Mouse (Mus musculus) ovary, adult 18-20 months (tissue): ENCODE data around the gene Twnk.

Experiments
- DNase-seq: peaks from one replicate; pipeline ENCODE4 v3.0.0; 2022; ENCODE audit warnings: low spot score, mixed read lengths

Twnk gene

DNA sequence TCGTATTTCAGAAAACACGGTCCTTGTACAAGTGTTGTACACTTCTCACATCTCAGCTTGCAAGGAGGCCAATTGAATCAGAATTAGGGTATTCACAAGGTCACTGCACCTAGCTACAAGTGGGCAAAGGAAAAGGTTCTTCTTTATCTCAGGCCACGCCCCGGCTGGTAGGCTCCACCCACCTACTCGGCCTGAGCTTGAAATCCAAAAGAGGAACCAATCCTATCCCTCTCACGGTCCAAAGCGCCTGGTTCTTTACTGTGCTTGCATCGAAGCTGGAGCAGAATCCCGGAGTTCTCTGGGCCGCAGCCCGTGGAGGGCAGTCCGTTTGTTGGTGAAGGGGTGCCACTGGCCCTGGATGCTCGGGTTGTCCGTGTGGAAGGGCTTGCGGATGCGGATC is at the start of gene Twnk:
Twnk (plus strand) TSS at position 220 of the 400 bp plus-strand sequence.
- no peak for DNase-seq

DNA sequence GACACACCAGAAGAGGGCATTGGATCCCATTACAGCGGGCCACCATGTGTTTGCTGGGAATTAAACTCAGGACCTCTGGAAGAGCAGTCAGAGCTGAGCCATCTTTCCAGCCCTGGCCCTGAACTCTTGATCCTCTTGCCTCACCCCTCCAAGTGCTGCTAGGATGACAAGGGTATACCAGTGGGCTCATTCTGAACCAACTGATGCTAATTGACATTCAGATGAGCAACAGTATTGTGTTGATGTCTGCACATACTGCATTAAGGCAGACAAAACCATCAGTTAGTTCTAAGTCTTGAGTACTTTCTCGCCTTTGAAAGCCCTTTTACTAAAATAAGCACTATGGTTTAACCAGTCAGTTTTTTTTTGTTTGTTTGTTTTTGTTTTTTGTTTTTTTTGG is 45.8 kb upstream of the Twnk start:
- DNase-seq: no peak

DNA sequence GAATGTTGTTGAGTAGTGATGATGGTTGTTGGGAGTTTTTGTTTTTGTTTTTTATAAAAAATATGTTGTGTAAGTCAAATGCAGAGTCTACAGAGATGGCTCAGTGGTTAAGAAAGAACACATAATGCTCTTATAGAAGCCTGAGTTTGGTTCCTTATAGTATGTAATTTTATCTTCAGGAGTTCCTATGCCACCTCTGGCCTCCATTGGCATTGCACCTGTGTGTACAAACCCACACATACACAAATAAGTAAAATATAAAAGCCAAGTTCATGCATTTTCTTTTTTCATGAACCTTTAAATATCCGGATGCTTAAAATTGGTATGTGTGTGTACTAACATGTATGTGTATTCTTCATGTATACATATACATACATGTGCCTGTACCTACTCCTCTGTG is 39.5 kb upstream of the Twnk start:
- no peak for DNase-seq

DNA sequence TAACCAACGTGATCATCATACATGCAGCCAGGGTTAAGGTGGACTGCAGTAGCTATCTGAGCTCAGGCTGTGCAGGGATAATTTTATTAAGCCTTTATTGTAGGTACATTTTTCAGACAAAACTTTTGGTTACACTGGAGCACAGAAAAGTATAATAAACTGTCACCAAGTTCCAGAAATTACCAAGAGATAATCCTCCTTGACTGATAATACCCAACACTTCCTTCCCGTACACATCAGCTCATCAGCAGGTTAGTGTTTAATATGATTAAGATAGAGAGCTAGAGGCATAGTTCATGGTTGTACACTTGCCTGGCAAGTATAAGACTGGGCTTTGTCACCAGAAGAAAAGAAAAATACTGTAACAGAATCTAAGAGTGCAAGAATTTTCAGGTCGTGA is 37.1 kb upstream of the Twnk start:
- no peak for DNase-seq

DNA sequence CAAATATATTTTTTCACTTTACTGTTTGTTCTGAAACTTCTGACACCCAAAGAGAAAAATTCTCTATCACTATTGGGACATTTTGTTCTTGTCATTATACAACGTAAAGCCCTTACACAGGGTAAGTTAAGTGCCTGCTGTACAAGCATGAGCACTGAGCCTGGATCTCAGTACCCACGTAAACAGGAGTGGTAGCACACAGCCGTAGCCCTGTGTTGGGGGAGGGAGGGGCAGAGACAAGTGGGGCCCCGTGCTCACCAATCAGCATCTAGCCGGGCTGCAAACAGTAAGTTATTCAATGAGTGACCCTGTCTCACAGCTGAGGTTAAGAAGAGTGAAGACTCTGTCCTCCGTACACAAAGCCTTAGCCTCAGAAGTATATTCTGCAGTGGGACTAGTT is 28.8 kb upstream of the Twnk start:
- DNase-seq: no peak

DNA sequence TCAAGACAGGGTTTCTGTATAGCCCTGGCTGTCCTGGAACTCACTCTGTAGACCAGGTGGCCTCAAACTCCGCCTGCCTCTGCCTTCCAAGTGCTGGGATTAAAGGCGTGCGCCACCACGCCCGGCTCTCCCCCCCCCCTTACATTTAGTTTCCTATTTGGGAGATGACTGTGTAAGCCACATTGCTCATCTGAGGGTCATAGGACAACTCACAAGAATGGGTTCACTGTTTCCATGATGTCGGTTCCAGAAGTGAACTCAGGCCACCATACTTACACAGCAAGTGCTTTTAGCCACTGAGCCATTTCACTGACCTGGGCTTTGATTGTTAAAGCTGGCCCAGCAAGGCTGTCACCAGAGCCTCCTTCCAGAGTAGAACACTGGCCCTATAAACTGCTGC is 28.3 kb upstream of the Twnk start:
- no peak for DNase-seq

DNA sequence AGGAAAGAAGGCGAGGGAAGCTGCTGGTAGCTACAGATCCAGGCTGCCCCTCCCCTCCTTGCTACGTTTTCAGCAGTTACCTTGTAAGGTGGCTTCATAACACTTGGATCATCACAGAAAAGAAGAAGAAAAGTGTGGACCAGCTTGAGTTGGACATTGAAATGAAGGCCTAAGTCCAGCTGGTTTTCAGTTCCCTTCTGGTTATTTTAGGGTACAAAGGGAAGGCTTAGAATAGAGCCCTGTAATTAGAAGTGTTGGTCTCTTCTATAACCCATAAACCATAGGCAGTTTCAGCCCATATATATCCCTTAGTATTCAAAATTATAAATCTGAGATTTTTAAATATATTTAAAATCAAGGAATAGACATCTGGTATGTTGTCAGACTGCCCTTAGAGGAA is 24.7 kb upstream of the Twnk start:
- no peak for DNase-seq

DNA sequence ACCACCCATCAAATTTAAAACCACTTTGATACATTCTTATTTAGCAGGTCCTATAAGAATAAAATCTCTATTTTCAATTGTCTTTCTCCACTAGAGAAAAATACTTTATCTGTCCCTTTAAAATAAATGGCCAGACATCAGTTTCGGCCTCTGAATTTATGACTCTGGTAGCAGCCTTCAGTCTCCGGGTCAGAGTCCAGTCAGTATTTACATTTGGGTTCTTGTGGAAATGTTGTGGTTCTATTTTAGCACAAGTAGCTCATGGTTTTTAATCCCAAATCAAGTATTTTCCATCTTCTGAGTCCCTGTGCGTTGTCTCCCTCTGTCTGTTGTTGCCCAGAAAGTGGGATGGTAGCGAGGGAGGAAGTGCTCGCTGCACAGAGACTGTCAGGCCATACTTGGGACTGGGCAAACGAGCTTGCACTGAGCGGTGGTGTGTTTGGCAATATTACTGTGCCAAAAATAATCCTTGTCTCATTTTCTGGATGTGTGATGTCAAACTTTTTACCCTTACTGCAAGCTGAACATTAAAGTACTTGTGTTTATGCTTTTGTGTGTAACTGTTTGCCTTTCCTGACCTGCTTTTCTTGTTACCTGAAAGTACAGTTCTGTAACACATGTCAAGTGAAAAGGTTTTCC is 22.9 kb upstream of the Twnk start:
- DNase-seq: no peak

DNA sequence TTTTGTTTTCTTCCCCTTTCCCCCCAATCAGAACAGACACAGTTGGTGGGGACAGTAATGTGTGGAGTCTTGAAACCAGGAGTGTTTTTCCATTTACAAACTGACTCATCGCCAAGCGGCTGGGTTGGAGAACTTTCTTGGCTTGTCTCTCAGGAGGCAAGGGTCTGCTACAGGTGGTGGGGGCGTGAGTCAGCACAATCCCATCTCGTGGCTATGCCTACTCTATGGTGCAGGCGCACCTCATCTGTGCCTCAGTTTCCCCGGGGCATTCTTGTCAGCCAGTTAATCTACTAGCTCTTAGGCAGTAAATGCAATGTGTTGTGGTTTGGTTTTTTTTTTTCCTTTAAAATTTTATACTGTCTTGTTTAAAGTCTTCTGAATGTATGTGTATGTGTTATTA is 22.1 kb upstream of the Twnk start:
- no peak for DNase-seq

DNA sequence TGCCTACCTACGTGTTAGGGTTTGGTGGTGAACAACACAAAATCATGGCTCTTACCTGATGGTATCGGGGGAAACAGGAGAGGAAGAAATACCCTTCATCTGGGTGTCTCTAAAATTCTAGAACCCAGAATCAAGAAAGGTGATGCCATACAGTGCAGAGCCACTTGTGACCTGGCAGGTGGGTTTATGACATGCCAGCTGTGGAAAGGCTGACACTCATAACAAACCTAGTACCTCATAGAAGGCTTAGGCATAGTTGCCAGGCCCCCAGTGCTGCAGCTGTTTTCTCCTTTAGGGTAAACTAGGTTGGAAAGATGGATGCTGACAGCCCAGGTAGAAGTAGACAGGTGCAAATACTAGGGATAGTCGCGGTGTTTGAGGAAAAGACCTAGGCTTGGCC is 21.0 kb upstream of the Twnk start:
- DNase-seq: no peak

DNA sequence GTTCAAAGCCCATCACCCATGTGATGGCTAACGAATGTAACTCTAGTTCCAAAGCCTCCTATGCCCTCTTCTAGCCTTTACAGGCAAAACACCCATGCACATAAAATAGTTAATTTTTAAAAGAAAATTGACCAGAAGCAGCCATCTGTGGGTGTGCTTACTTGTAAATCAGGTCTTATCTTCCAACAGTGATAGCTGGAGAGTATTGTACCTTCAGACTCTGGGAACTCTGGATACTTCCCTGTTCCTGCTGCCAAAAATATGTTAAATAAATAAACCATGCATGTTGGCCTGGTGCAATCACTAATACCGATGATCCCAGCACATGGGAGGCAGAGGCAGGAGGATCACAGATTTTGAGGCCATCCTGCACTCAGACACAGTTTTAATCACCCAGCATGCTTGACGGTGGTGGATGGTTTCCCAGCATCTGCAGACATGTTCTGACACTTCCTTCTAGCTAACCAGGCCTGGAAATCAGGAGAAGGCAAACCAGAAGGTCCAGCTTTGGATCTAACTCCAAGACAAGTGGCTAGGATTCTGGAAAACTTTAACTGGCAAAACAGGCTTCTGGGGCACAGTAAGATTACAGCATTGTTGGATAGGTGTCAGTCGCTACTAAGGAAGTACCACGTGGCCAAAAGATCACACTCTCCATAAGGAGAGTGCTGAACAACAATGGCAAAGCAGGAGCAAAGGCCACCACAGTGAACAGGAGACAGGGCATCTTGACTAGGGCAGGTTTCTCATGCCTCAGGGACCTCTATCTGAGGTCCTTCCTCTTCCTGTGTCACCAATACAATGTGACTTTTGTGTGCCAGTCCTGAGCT is 20.1 kb upstream of the Twnk start:
- no peak for DNase-seq

DNA sequence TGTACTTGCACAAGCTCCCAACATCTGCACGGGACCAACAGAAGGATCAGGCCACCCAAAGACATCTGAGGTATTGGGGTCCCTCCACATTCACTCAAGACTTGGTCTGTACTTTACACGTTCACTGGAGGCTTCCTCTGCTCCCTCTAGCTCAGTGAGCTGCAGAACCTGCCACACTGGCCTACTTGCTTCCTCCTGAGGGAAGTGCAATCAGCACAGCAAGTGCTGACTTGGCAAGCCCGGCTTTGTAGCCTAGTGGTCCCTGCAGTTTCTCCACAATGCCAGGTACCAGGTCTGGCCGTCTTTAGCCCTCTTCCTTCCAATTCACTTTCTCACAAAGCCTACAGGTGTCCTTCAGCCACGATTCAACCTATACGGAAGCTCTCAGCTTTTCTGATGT is 18.5 kb upstream of the Twnk start:
- DNase-seq: no peak

DNA sequence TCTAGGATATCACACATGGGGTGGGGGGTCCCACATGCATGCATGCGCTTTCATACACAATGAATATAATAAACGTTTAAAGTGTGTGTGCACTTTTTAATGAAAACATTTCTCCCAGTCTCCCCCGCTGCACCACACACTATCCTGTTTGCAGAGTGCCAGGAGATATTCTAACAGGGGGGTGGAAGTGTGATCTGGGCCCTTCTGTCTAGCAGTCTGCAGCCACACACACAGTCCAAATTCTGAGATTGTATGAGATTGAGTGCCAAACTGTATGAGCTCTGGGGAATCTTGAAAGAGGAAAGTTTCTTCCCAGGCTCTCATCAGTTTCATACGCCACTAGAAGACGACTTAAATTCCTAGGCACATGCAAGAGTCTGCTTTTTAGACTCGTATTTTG is 17.6 kb upstream of the Twnk start:
- no peak for DNase-seq

DNA sequence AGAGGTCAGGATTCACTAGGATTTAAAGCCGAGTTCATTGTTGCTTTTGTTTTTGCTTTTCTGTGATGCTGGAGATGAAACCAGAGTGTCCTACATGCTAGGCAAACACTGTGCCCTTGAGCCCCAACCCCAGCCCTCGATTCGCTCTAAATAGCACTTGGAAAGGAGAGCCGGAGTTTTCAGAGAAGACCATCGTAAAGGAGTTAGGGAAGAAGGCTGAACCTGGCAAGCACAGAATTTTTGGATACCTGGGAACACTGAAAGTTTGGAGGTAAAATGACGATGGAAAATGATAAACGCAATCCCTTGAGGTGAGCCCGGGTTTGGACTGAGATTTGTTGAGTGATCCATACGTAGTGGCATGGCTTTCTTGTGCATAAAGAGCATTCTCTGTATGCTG is 17.1 kb upstream of the Twnk start:
- DNase-seq: no peak

DNA sequence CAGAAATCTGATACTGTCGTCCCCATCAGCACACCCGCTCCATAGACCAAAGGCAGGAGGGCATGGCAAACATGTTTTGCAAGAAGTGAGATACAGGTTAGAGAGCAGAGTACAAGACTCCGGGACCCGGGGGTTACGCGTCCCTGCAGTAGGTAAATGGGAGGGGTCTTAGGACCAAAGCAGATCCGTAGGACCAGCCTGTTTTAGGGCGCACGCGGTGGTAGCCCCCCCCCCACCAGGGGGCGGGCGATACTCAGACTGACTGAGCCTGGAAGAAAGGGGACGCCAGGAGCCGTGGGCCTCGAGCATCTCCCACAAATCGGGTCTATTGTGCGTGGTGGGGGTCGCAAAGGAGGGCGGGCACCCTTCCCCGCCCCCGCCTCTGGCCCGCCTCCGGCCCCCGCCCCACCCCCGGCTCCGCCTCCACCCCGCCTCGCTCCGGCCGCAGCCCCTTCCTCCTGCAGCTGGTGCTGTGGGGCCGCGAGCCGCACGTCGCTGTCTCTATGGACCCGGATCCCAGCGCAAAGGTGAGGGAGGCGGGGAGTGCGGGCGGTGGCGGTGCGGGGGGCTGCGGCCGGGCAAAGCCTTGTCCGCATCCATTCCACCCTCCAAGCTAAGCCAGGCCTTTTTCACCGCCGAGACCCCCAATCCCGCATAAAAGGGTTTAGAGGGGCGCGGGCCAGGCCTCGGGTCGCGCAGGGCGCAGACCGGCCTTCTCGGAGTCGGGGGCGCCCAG is 16.5 kb upstream of the Twnk start, which contains the start of gene Sema4g:
Sema4g (plus strand) TSS at position 271 of the 736 bp plus-strand sequence.
- no peak for DNase-seq

DNA sequence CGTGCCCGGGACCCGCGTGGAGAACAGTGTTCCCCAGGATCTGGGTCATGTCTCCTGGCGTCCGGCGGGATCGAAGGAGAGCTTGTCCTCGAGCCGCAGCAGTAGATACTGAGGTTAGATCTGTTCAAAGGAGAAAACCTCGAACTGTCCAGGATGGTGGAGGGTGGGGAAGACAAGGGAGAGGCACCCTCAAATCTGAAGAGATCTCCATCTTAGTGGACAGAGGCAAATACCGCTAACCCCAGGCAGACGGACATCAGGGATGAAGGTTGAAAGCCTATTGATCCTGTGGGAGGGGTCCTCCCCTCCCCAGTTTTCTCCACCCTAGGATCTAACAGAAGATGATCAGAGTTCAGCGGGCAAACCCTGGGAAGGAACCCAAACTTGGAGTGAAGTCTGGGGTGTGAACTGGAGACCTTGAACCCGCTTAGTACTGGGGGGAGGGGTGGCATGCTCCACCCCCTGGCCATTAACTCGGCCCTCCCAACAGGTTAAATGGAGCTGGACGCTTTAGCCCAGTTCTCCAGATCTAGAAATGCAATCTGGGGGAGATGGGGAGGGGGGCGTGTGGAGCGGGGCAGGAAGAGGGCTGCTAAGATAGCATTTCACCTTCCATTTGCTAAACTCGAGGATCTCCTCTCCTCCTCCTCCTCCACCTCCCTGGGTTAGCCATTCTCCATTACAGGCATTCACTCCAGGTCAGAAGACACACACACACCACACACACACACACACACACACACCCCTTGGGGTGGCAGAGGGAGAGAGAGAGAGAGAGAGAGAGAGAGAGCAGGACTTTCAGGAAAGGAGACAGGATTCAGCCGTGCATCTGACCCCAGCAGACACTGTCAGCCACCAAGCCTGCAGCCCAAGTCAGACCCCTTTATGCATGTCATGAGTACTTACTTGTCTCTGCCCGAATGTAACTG is 15.6 kb upstream of the Twnk start:
- DNase-seq: no peak

DNA sequence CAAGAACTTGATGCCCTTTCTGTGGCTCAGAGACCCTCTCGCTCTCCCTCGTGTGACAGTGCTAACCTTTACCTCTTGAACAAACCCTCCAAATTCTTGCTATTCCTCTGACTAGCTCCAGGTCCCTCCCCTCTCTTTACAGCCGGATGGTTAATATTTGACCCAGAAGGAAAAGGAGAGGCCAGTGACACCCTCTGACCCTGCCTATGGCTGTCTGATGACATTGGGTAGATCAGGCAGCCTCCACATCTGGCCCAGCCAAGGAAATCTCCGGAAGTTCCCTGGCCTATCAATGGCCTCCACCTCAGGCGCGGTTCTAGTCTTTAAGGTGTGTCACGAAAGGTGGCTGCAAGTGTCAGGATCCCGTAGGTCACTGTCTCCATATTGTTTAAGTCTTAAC is 14.4 kb upstream of the Twnk start:
- DNase-seq: no peak

DNA sequence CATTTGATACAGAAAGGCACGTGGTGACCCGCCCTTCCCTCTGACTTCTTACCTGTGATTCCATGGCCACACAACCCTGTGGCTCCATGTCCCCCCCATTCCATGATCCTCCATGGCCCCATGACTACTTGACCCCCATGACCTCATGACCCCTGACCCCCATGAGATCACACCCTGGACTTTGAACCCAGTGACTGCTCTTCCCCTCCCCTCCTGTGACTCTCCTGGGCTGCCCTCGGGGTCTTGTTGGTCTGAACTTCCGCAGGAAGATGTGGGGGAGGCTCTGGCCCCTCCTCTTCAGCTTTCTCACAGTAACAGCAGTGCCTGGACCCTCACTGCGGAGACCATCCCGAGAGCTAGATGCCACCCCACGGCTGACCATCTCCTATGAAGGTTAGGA is 13.2 kb upstream of the Twnk start:
- no peak for DNase-seq

DNA sequence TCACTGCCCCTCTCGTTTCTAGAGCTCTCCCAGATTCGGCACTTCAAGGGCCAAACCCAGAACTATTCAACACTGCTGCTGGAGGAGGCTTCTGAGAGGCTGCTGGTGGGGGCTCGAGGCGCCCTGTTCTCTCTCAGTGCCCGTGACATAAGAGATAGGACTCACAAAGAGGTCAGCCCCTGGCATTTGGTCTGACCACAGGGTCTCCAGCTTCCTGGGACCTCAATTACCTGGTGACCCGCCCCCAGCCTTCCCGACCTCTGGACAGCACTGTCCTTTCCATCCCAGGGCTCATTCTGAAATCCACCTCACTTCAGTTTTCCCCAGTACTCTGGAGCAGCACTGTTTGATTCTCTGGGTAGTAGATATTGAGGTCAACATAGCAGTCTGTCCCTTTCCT is 12.8 kb upstream of the Twnk start:
- DNase-seq: no peak

DNA sequence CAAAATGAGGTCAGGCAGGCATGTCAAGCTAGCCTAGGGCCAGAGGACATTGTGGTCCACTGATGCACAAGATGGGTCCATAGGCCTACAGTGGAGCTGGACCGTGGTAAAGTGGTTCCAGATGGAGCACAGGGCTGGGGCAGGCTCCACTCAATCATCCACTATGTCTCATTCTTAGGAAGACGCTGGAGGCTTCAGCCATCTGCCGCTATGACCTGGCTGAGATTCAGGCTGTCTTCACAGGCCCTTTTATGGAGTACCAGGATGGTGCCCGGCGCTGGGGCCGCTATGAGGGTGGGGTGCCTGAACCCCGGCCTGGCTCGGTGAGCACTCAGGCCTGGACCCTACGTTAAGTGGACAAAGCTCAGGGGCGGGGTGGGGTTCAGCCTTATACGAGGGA is 7.7 kb upstream of the Twnk start:
- no peak for DNase-seq

DNA sequence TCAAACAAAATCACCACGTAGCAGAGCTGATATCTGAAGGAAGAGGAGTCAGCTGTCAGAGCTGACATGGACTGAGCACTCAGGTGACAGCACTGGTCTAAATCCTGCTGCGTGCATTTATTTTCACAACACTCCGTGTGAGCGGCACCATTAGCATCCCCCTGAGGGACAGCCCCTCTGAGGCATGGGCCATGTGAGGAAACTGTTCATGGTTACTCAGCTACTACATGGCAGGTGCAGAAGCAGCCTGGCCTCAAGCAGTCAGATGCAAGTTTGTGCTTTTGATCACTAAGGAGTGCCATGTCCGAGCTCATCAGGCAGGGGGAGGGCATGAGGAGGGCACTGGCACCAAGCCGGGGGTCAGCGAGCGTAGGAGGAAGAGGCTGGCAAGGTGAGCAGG is 5.8 kb upstream of the Twnk start:
- no peak for DNase-seq

DNA sequence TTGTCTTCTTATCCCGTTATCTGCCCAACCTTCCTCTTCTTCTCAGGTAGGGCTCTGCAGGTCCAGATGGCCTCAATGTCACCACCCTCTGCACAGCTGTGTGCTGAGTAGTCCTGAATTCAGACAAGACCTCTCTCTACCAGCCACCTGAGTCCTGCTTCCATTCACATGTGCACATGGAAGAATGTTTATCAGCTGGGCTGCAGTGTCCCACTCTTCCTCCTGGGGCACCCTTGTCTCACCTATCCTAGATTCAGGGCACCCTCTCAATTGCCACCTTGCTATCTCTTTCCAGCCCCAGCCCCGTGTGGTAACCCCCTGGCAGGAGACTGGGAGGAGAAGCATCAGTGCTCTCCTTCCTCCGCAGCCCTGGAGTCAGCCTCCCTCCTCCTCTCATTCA is 3.2 kb upstream of the Twnk start:
- DNase-seq: no peak
